Comparison of ENCODE assay signal across 20 mouse cellular contexts in the genomic region with DNA sequence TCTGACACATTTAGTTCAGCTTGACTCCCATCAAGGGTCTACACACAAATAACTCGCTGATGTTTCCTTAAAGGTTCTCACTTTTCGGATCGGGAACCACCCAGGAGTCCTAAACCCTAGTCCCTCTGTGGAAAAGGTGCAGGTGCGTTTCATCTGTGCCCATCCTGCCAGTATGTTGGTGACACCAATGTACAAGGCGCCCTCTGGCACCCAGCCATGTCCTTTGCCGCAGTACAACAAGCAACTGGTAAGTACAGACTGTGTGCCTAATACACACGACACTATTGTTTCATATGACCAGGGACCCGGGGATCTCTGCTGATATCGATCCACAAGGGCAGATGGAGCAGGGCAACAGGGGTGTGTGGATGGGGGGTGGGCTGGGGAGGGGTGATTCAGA. TPM values are rescaled to one million over a fixed set of nuclear protein-coding genes. Genes with fewer than 3 reads are reported as not detected.
DNase-seq lines count a peak whose midpoint lies in the region; ATAC-seq and TF ChIP-seq lines count a peak whose summit lies in the region.
"Had no signal": no experiment of that assay in that cellular context is flagged by ENCODE, and none has a peak within 500 bp of the region (broad histone marks: within the 10 kb centered on the region; RNA-seq: fewer than 3 reads in every experiment).

No protein-coding gene starts in this region.

- H3K27me3 ChIP-seq in heart, embryonic 10.5 days (ENCODE audit: insufficient read depth, poor library complexity, severe bottlenecking): no peaks in the 10 kb centered on the region
- H3K27me3 ChIP-seq in liver, adult 2 months (ENCODE audit: control insufficient read depth, insufficient read depth, low read length): no peaks in the 10 kb centered on the region
- no peaks in the 10 kb centered on the region for H3K27me3 ChIP-seq in liver, embryonic 11.5 days (replicated peaks; ENCODE audit: control insufficient read depth, insufficient read depth, low read length)
- H3K27me3 ChIP-seq: embryonic facial prominence, embryonic 15.5 days; hindbrain, embryonic 12.5 days; limb, embryonic 12.5 days; liver, embryonic 15.5 days; stomach, embryonic 15.5 days had no signal

- TF ChIP-seq CTCF in liver, adult 2 months (IDR thresholded peaks at IDR 0.05; ENCODE audit: low read depth, low read length): no peak

- H3K4me3 ChIP-seq in heart, embryonic 10.5 days: no peak overlapping the region
- no peak overlapping the region for H3K4me3 ChIP-seq in liver, adult 2 months (ENCODE audit: insufficient read depth, low read depth, low read length)
- H3K4me3 ChIP-seq in liver, embryonic 11.5 days (ENCODE audit: low read depth, low read length): no peak overlapping the region
- H3K4me3 ChIP-seq: embryonic facial prominence, embryonic 15.5 days; hindbrain, embryonic 12.5 days; limb, embryonic 12.5 days; liver, embryonic 15.5 days; stomach, embryonic 15.5 days had no signal

- H3K79me2 ChIP-seq in liver, adult 2 months (ENCODE audit: control insufficient read depth, insufficient read depth, low read length): no peaks in the 10 kb centered on the region

- H3K36me3 ChIP-seq in heart, embryonic 10.5 days: no peaks in the 10 kb centered on the region
- no peaks in the 10 kb centered on the region for H3K36me3 ChIP-seq in liver, adult 2 months (ENCODE audit: control insufficient read depth, insufficient read depth, low read length)
- no peaks in the 10 kb centered on the region for H3K36me3 ChIP-seq in liver, embryonic 11.5 days (ENCODE audit: control insufficient read depth, insufficient read depth, low read length)
- H3K36me3 ChIP-seq: embryonic facial prominence, embryonic 15.5 days; G1E; hindbrain, embryonic 12.5 days; limb, embryonic 12.5 days; liver, embryonic 15.5 days; stomach, embryonic 15.5 days had no signal

- peak; percentile 34 for DNase-seq in adrenal gland, postnatal 14 days
- DNase-seq in adrenal gland, adult 8-10 months: no peak
- DNase-seq in heart, postnatal 14 days: peak; percentile 6 to 14
- DNase-seq in heart, embryonic 10.5 days (ENCODE audit: low spot score): no peak
- DNase-seq in liver, adult 2 months (ENCODE audit: extremely low read depth, low read depth, low spot score): peak; percentile 6
- DNase-seq in liver, embryonic 11.5 days (ENCODE audit: low spot score): no peak
- DNase-seq in urinary bladder, postnatal 14 days (ENCODE audit: low spot score): peak; percentile 22
- DNase-seq in urinary bladder, postnatal 4 days (ENCODE audit: low spot score in 2 of 2): no peak
- DNase-seq: kidney, adult 9 months; lung, postnatal 10 days; right cerebral cortex, postnatal 25 days had no signal

- intact Hi-C loops in heart, postnatal 14 days (cut with DNase I): no loop called here

- no peak overlapping the region for H3K27ac ChIP-seq in heart, embryonic 10.5 days
- H3K27ac ChIP-seq in liver, adult 2 months (replicated peaks; ENCODE audit: insufficient read depth, low read depth, low read length): no peak overlapping the region
- H3K27ac ChIP-seq in liver, embryonic 11.5 days (ENCODE audit: low read depth, low read length): no peak overlapping the region
- H3K27ac ChIP-seq: embryonic facial prominence, embryonic 15.5 days; hindbrain, embryonic 12.5 days; limb, embryonic 12.5 days; liver, embryonic 15.5 days; stomach, embryonic 15.5 days had no signal

- H3K9me3 ChIP-seq in heart, embryonic 10.5 days: no peaks in the 10 kb centered on the region
- no peaks in the 10 kb centered on the region for H3K9me3 ChIP-seq in liver, embryonic 11.5 days (ENCODE audit: control insufficient read depth, low read length)
- H3K9me3 ChIP-seq: embryonic facial prominence, embryonic 15.5 days; G1E; hindbrain, embryonic 12.5 days; limb, embryonic 12.5 days; liver, embryonic 15.5 days; stomach, embryonic 15.5 days had no signal

- 85% methylated on average over 9 of the region's 9 CpGs for WGBS in heart, embryonic 10.5 days
- 83% methylated on average over 9 of the region's 9 CpGs for WGBS in liver, adult 2 months
- WGBS in liver, embryonic 11.5 days: 88% methylated on average over 9 of the region's 9 CpGs

- H3K4me2 ChIP-seq in liver, embryonic 11.5 days: no peak overlapping the region
- H3K4me2 ChIP-seq: embryonic facial prominence, embryonic 15.5 days; hindbrain, embryonic 12.5 days; limb, embryonic 12.5 days; liver, embryonic 15.5 days; stomach, embryonic 15.5 days had no signal

- no peak for TF ChIP-seq POLR2A in liver, adult 2 months (IDR thresholded peaks at IDR 0.05; ENCODE audit: extremely low read depth, insufficient read depth, low read length)

- H3K9ac ChIP-seq in liver, adult 2 months (ENCODE audit: low read depth, low read length): no peak overlapping the region
- no peak overlapping the region for H3K9ac ChIP-seq in liver, embryonic 11.5 days (ENCODE audit: low read depth, low read length)
- H3K9ac ChIP-seq: embryonic facial prominence, embryonic 15.5 days; hindbrain, embryonic 12.5 days; limb, embryonic 12.5 days; liver, embryonic 15.5 days; stomach, embryonic 15.5 days had no signal

- H3K4me1 ChIP-seq in heart, embryonic 10.5 days: no peaks in the 10 kb centered on the region
- peaks cover 4% of the 10 kb centered on the region for H3K4me1 ChIP-seq in liver, adult 2 months (ENCODE audit: control insufficient read depth, insufficient read depth, low read length)
- no peaks in the 10 kb centered on the region for H3K4me1 ChIP-seq in liver, embryonic 11.5 days (replicated peaks; ENCODE audit: control insufficient read depth, insufficient read depth, low read length)
- H3K4me1 ChIP-seq: embryonic facial prominence, embryonic 15.5 days; hindbrain, embryonic 12.5 days; limb, embryonic 12.5 days; stomach, embryonic 15.5 days had no signal

- ATAC-seq in liver, embryonic 11.5 days (replicated peaks; ENCODE audit: low FRiP score): no peak
- ATAC-seq: activated CD4-positive, CD25-positive, alpha-beta regulatory T cell, adult 4 months; forebrain, embryonic 16.5 days had no signal

RNA-seq across cellular contexts. Expression of gene Rps27, which starts 53.7 kb away (rescaled TPM):
- 1,702 and 2,060 TPM in 2 replicates for total RNA-seq in adrenal gland, postnatal 14 days (2021)
- 1,000 to 10,000 TPM; 1,658 to 2,346 (median 2,053) TPM for total RNA-seq in adrenal gland, adult 8-10 months (2022)
- 100 to 1,000 TPM; 868 to 969 TPM for total RNA-seq in heart, postnatal 14 days (2021)
- polyA plus RNA-seq in heart, embryonic 10.5 days (2016; fragmentation: Nextera tagmentation; extraction: Ambion mirVana): 807 and 845 TPM in 2 replicates
- total RNA-seq in liver, adult 2 months (2014; rRNA removed): 904 and 942 TPM in 2 replicates
- 220 and 226 TPM in 2 replicates for polyA plus RNA-seq in liver, adult 2 months (2012; rRNA removed)
- polyA plus RNA-seq in liver, embryonic 11.5 days (2014; fragmentation: Nextera tagmentation; extraction: Ambion mirVana): 1,394 and 1,458 TPM in 2 replicates

RNA-seq across cellular contexts. Expression of gene Rab13, which starts 53.7 kb away (rescaled TPM):
- 33.7 and 34.3 TPM in 2 replicates for total RNA-seq in adrenal gland, postnatal 14 days (2021)
- total RNA-seq in adrenal gland, adult 8-10 months (2022): 10 to 100 TPM; 28.8 to 42.4 (median 34.9) TPM
- total RNA-seq in heart, postnatal 14 days (2021): 10 to 100 TPM in 1 of 2 experiments, 1 to 10 TPM in 1; 6.7 to 10.9 TPM
- polyA plus RNA-seq in heart, embryonic 10.5 days (2016; fragmentation: Nextera tagmentation; extraction: Ambion mirVana): 27.9 and 29.2 TPM in 2 replicates
- total RNA-seq in liver, adult 2 months (2014; rRNA removed): 4.8 and 5.2 TPM in 2 replicates
- 3.0 and 3.4 TPM in 2 replicates for polyA plus RNA-seq in liver, adult 2 months (2012; rRNA removed)
- polyA plus RNA-seq in liver, embryonic 11.5 days (2014; fragmentation: Nextera tagmentation; extraction: Ambion mirVana): 10.2 and 11.5 TPM in 2 replicates

RNA-seq across cellular contexts. Expression of gene Nup210l, which starts 55.8 kb away (rescaled TPM):
- 0.37 and 0.45 TPM in 2 replicates for total RNA-seq in adrenal gland, postnatal 14 days (2021)
- 1 to 10 TPM in 1 of 4 experiments, under 1 TPM in 3; 0.35 to 1.1 (median 0.54) TPM for total RNA-seq in adrenal gland, adult 8-10 months (2022)
- total RNA-seq in heart, postnatal 14 days (2021): under 1 TPM; 0.12 to 0.14 TPM
- polyA plus RNA-seq in heart, embryonic 10.5 days (2016; fragmentation: Nextera tagmentation; extraction: Ambion mirVana): 0.46 and 0.48 TPM in 2 replicates
- 0.07 and 0.09 TPM in 2 replicates for total RNA-seq in liver, adult 2 months (2014; rRNA removed)
- 0.01 and 0.02 TPM in 2 replicates for polyA plus RNA-seq in liver, adult 2 months (2012; rRNA removed)
- 0.34 and 0.49 TPM in 2 replicates for polyA plus RNA-seq in liver, embryonic 11.5 days (2014; fragmentation: Nextera tagmentation; extraction: Ambion mirVana)
- total RNA-seq: megakaryocyte-erythroid progenitor cell, adult 5-6 weeks had no signal
- polyA plus RNA-seq: G1E had no signal

Comparison
In these comparisons a context has a peak if more than half of its experiments do, and no peak if none do; other contexts are left out.
1. DNase-seq: peak in adrenal gland, postnatal 14 days (single experiment), heart, postnatal 14 days (2 of 2), liver, adult 2 months (single experiment) and urinary bladder, postnatal 14 days (single experiment); none in adrenal gland, adult 8-10 months (single experiment), heart, embryonic 10.5 days (single experiment), liver, embryonic 11.5 days (single experiment) and urinary bladder, postnatal 4 days (0 of 2).